Mouse (Mus musculus): ENCODE measurements around the gene Naa38.

The Naa38 gene

DNA sequence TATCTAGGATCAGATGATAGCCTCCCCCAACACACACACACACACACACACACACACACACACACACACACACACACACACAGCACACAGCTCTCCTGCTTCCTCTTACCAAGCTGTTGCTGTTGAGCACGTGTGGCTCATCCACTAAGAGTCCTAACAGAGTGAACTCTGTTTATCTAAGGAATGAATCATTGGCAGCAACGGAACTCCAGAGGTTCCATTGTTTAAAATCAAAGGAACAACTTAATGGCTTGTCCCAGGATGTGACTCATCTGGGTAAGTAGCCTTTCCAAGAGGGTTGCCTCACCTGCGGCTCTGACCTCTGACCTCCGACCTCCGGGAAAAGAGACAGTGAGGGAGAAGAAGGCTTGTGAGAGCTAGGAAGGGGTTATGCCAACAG, 48.0 kb downstream of the Naa38 start:
- DNase-seq, result no peak

Measured in kidney, adult 8-10 months (tissue).